ENCODE assay signal across 22 mouse cellular contexts in genomic region chr6:39389988-39390387, GRCm38 (mm10). TPM values are rescaled to one million over a fixed set of nuclear protein-coding genes. Genes with fewer than 3 reads are reported as not detected.
DNase-seq lines count a peak whose midpoint lies in the region; ATAC-seq lines count a peak whose summit lies in the region.
"Had no signal": no experiment of that assay in that cellular context is flagged by ENCODE, and none has a peak within 500 bp of the region (broad histone marks: within the 10 kb centered on the region; RNA-seq: fewer than 3 reads in every experiment).

No protein-coding gene starts in this region.

- no peaks in the 10 kb centered on the region for H3K27me3 ChIP-seq in limb, embryonic 10.5 days (ENCODE audit: low read depth, poor library complexity, severe bottlenecking)
- H3K27me3 ChIP-seq: embryonic facial prominence, embryonic 12.5 days; forebrain, embryonic 12.5 days; heart, embryonic 13.5 days; hindbrain, embryonic 15.5 days had no signal

- no peaks in the 10 kb centered on the region for H3K9me3 ChIP-seq in limb, embryonic 10.5 days (replicated peaks)
- H3K9me3 ChIP-seq: embryonic facial prominence, embryonic 12.5 days; forebrain, embryonic 12.5 days; heart, embryonic 13.5 days; hindbrain, embryonic 15.5 days had no signal

- DNase-seq in cerebellum, postnatal 4 days (ENCODE audit: low spot score in 2 of 2) = no peak
- peak; percentile 51 for DNase-seq in cerebellum, adult 9-10 months
- DNase-seq in cerebellum, postnatal 36 days = peak; percentile 21 to 31
- DNase-seq in heart, adult 9 months (ENCODE audit: low spot score in 2 of 2) = no peak
- DNase-seq in left cerebral cortex, postnatal 25 days (ENCODE audit: low spot score in 2 of 2) = no peak
- no peak for DNase-seq in limb, embryonic 10.5 days (ENCODE audit: low spot score)
- DNase-seq: adrenal gland, postnatal 10 days; B cell, adult 2 months; forebrain, postnatal 0 days; gastrocnemius, adult 2 months; gastrocnemius, postnatal 25 days; heart, postnatal 36 days; kidney, adult 2 months had no signal

- no peaks in the 10 kb centered on the region for H3K36me3 ChIP-seq in limb, embryonic 10.5 days
- H3K36me3 ChIP-seq: embryonic facial prominence, embryonic 12.5 days; heart, embryonic 13.5 days had no signal

- whole genome bisulfite sequencing in limb, embryonic 10.5 days = 96% methylated on average over 2 of the region's 2 CpGs

- intact Hi-C loops in left cerebral cortex, postnatal 25 days (cut with DNase I) = no loop called here

- peak; percentile 71; the same call in 1 of the 2 replicates for ATAC-seq in cerebellum, adult (ENCODE audit: insufficient number of reproducible peaks, low FRiP score, low TSS enrichment)
- ATAC-seq: CD4-positive, CD25-positive, alpha-beta regulatory T cell, adult 4 months; forebrain, postnatal 0 days; intestine, embryonic 16.5 days had no signal

- no peaks in the 10 kb centered on the region for H3K4me1 ChIP-seq in limb, embryonic 10.5 days
- H3K4me1 ChIP-seq: embryonic facial prominence, embryonic 12.5 days; forebrain, embryonic 12.5 days; heart, embryonic 13.5 days; hindbrain, embryonic 15.5 days had no signal

- no peak overlapping the region for H3K27ac ChIP-seq in limb, embryonic 10.5 days
- H3K27ac ChIP-seq: embryonic facial prominence, embryonic 12.5 days; forebrain, embryonic 12.5 days; gastrocnemius, adult 2 months; heart, embryonic 13.5 days; hindbrain, embryonic 15.5 days had no signal

- H3K4me3 ChIP-seq in limb, embryonic 10.5 days = no peak overlapping the region
- H3K4me3 ChIP-seq: embryonic facial prominence, embryonic 12.5 days; forebrain, embryonic 12.5 days; gastrocnemius, adult 2 months; heart, embryonic 13.5 days; hindbrain, embryonic 15.5 days had no signal

RNA-seq across cellular contexts. Expression of gene Rab19, which starts 9.0 kb away (rescaled TPM):
- not detected for total RNA-seq in left cerebral cortex, postnatal 25 days (2021)
- polyA plus RNA-seq in limb, embryonic 10.5 days (2016; fragmentation: Nextera tagmentation; extraction: Ambion mirVana) = 0.28 and 0.49 TPM in 2 replicates
- total RNA-seq: forebrain, postnatal 0 days; MEL had no signal
- polyA plus RNA-seq: cortical plate, adult 2 months had no signal

RNA-seq across cellular contexts. Expression of gene Slc37a3, which starts 12.5 kb away (rescaled TPM):
- total RNA-seq in left cerebral cortex, postnatal 25 days (2021) = 10 to 100 TPM; 72.2 to 75.5 TPM
- polyA plus RNA-seq in limb, embryonic 10.5 days (2016; fragmentation: Nextera tagmentation; extraction: Ambion mirVana) = 43.1 and 48.9 TPM in 2 replicates

RNA-seq across cellular contexts. Expression of gene Mkrn1, which starts 30.3 kb away (rescaled TPM):
- 100 to 1,000 TPM; 152 to 154 TPM for total RNA-seq in left cerebral cortex, postnatal 25 days (2021)
- polyA plus RNA-seq in limb, embryonic 10.5 days (2016; fragmentation: Nextera tagmentation; extraction: Ambion mirVana) = 28.2 and 35.5 TPM in 2 replicates

Comparison
In these comparisons a context has a peak if more than half of its experiments do, and no peak if none do; other contexts are left out.
1. DNase-seq: peak in cerebellum, adult 9-10 months (single experiment) and cerebellum, postnatal 36 days (2 of 2); none in cerebellum, postnatal 4 days (0 of 2), heart, adult 9 months (0 of 2), left cerebral cortex, postnatal 25 days (0 of 2) and limb, embryonic 10.5 days (single experiment).